Mouse (Mus musculus) hindbrain, embryonic 10.5 days (tissue): ENCODE measurements around the gene Gm5415. TPM values are rescaled to one million over a fixed set of nuclear protein-coding genes. Genes with fewer than 3 reads are reported as not detected.
"Not testable (repeated sequence)": the region's sequence is repeated elsewhere in the genome, so short reads cannot be mapped to it uniquely, and the experiment has no call there.

ENCODE experiments used
- DNase-seq: peaks from one replicate; pipeline ENCODE4 v3.0.0-alpha.2; 2017; ENCODE audit warnings: low spot score
- H3K27ac ChIP-seq: fragments of 300-500 bp; sonication (generic); 2 replicates; pipeline ENCODE4 v1.5.1; 2016; ENCODE audit warnings: mild to moderate bottlenecking, moderate library complexity
- H3K27me3 ChIP-seq: fragments of 300-500 bp; sonication (generic); 2 replicates; pipeline ENCODE4 v1.6.1; 2016; ENCODE audit warnings: mild to moderate bottlenecking; ENCODE audit not compliant: poor library complexity, insufficient read depth, severe bottlenecking
- H3K36me3 ChIP-seq: fragments of 300-500 bp; sonication (generic); 2 replicates; pipeline ENCODE4 v1.6.1; 2016; ENCODE audit warnings: mild to moderate bottlenecking, moderate library complexity
- H3K4me1 ChIP-seq: fragments of 300-500 bp; sonication (generic); replicated peaks from 2 replicates; pipeline ENCODE4 v1.6.1; 2016; ENCODE audit warnings: mild to moderate bottlenecking
- H3K4me3 ChIP-seq: fragments of 300-500 bp; sonication (generic); 2 replicates; pipeline ENCODE4 v1.5.1; 2016; ENCODE audit warnings: mild to moderate bottlenecking, moderate library complexity
- H3K9me3 ChIP-seq: fragments of 300-500 bp; sonication (generic); 2 replicates; pipeline ENCODE4 v1.6.1; 2016; ENCODE audit warnings: mild to moderate bottlenecking, moderate library complexity
- WGBS: fragments of 180-500 bp; shearing (Covaris S2); methylation state at CpG from one replicate; pipeline ENCODE4 v1.1.7; 2016; 5-methylcytosine and 5-hydroxymethylcytosine counted together
- polyA plus RNA-seq: library from polyadenylated mRNA; unstranded; fragments of >200 nt; fragmentation: Nextera tagmentation; extraction: Ambion mirVana; gene quantifications from 2 replicates; pipeline ENCODE4 v1.2.1, GENCODE M21; 2016

Gm5415 gene
- polyA plus RNA-seq: 0.05 TPM in 1 of 2 replicates, not detected in the other

DNA sequence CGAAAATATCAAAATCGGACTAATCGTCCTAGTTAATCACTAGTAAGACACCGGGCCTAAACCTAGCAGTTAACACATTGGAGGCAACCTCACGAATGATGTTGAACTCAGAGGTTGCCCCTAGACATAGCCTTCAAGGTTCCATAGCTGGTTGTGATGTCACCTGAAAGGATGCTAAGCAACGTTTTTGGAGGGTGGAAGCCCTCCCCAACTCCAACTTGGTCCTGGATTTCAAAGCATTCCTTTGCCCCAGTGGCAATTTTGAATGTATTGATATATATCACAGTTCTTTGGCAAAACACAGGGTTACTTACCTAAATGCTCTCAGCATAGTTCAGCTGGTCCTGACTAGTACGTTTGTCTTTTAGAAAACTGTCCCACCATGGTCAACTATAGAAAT lies at the start of gene Gm5415:
Gm5415 (minus strand) TSS at position 101 of the 400 bp plus-strand sequence.
- H3K4me1 ChIP-seq, H3K36me3 ChIP-seq, H3K27me3 ChIP-seq, H3K4me3 ChIP-seq, H3K9me3 ChIP-seq, DNase-seq, H3K27ac ChIP-seq: not testable (repeated sequence)
- WGBS: 80% methylated on average over 2 of the region's 7 CpGs

DNA sequence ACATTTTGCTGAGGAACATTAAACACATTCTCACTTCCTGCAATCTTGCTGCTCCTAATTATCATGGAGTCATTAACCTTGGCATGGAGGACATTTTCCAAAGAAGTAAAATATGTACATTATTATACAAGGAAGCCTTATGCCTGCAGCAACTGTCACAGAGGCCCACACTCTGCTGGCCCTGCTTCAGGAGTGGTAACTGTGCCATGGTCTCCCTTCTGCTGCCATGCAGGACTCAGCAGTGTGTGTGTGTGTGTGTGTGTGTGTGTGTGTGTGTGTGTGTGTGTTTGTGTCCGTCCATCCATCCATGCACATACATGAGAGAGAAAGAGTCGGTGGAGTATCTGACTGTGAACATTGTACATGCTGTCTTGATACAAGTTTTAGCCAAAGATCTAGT lies 21.8 kb upstream of the Gm5415 start:
- Histone ChIP-seq H3K4me3 (no peak overlapping the region), H3K9me3 (no peaks in the 10 kb centered on the region), H3K27ac (no peak overlapping the region), H3K27me3 (no peaks in the 10 kb centered on the region), H3K4me1 (no peaks in the 10 kb centered on the region), H3K36me3 (no peaks in the 10 kb centered on the region)
- WGBS: 86% methylated on average over 2 of the region's 2 CpGs
- DNase-seq: no peak

DNA sequence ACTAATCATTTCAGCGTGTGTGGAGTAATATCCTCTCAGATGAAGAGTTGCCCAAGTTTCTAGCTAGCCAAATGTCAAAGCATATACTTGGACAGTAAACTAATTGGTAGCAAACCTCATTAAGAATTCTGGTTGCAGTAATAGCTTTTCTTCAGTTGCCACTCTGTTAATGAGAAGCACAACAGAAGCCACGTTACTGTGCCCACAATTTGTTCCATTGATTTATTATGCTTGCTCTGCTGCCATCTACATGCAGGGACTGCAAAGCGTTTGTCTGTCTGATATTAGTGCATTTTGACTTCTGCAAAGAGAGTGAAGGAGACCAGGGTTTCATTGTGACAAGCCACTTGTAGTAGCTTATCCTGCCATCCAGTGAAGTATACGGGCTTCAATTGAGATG lies 6.8 kb upstream of the Gm5415 start:
- WGBS: 68% methylated on average over 4 of the region's 4 CpGs
- Histone ChIP-seq H3K4me3 (no peak overlapping the region), H3K4me1 (no peaks in the 10 kb centered on the region), H3K27me3 (no peaks in the 10 kb centered on the region), H3K27ac (no peak overlapping the region), H3K9me3 (no peaks in the 10 kb centered on the region), H3K36me3 (no peaks in the 10 kb centered on the region)
- no peak for DNase-seq

DNA sequence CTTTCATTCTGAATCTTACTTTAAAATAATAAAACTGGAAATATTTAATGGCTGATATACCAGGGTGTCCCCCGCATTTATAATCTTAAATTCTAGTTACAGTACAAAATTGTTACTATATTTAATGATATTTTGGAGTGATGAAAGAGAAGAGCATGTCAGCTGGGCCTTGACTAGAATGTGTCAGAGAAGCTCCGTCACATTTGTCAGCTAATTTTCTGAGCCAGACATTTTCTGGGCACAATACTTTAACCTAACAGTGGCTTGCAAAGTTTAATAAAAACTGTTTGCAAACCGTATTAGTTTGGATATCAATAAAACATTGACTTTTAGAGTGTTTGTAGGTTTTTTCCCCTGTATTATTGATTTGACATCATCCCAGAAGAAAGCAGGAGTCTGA lies 6.4 kb upstream of the Gm5415 start:
- H3K27ac ChIP-seq: no peak overlapping the region
- WGBS: 92% methylated on average over 3 of the region's 3 CpGs
- no peak for DNase-seq
- no peaks in the 10 kb centered on the region for H3K4me1 ChIP-seq
- no peaks in the 10 kb centered on the region for H3K27me3 ChIP-seq
- no peaks in the 10 kb centered on the region for H3K36me3 ChIP-seq
- no peaks in the 10 kb centered on the region for H3K9me3 ChIP-seq
- no peak overlapping the region for H3K4me3 ChIP-seq

DNA sequence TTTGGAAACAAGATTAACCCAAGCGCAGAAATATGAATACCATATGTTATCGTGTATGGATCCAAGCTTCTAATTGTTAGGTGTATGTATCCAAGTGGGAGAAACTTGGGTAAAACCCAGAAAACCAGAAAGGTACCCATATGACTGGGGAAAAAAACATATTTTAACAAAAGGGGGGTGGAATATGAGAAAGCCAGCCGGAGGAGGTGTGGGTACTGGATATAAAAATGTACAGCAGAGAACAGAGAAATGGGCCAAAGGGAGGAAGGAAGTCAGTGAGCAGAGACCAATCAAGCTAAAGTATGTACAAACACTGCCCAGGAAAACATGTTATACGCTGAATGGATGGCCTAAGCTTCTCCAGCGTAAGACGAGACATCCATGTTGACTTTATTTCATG lies 43.7 kb downstream of the Gm5415 start:
- WGBS: 94% methylated on average over 6 of the region's 6 CpGs
- Histone ChIP-seq H3K27me3 (no peaks in the 10 kb centered on the region), H3K36me3 (no peaks in the 10 kb centered on the region), H3K4me3 (no peak overlapping the region), H3K4me1 (no peaks in the 10 kb centered on the region), H3K9me3 (no peaks in the 10 kb centered on the region), H3K27ac (no peak overlapping the region)
- no peak for DNase-seq
